Mouse (Mus musculus): ENCODE measurements around the gene Gpt2. TPM values are rescaled to one million over a fixed set of nuclear protein-coding genes. Genes with fewer than 3 reads are reported as not detected.

The Gpt2 gene
- total RNA-seq, 2 experiments from 2014 or later, result 36.6 to 50.0 TPM

DNA sequence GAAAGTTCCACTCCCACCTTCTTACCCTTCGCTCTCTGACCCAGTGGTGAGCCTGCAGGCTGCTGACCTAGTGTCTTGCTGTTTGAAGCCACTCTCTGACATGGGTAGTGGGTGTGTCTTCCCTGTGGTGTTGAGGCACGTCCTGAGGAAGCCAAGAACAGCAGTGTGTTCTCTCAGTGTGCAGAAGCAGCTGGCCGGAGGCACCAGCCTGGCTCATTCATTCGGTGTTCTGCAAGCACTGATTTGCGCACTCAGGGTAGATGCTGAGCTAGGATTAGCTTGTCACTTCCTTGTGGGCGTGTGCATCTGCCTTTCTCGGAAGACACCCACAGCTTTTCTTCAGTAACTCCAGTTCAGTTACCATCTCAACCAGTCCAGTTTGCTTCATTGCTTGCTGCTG lies 23.0 kb downstream of the Gpt2 start:
- DNase-seq (ENCODE audit: extremely low spot score in 1 of 2, low spot score in 2 of 2), result peak; percentile 64 to 69
- intact Hi-C loops (cut with DNase I), result no loop called here

DNA sequence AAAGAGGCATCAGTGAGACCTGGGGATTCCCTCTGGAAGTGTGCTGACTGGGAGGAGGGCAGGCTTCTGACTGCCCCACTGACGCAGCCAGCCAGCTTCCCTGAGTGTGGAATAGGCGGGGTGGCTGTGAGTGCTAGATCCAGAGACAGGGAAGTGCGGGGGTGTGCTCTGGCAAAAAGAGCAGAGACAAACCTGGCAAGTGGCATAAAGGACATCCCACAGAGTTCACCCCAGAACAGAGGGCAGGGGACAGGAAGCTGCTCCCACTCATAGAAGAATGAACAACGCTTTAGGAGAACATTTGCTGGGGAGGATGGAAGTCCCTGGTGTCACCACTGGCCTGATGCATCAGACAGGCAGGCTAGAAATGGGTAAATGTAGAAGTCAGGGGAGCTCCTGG lies 25.0 kb downstream of the Gpt2 start:
- intact Hi-C loops (cut with DNase I), result no loop called here
- no peak for DNase-seq (ENCODE audit: extremely low spot score in 1 of 2, low spot score in 2 of 2)

DNA sequence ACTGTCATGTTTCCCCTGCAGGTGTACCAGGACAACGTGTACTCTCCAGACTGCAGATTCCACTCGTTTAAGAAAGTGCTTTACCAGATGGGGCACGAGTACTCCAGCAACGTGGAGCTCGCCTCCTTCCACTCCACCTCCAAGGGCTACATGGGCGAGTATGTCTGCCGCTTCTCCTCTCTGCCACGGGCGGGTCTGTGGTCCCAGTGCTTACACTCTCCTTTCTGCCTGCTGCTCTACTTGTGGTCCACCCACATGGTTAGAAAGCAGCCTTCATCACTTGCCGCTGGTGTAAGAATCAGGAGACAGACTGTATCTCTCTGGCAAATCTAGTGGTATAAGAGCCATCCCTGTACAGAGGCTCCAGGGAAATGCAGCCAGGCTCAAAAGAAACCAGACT lies 25.6 kb downstream of the Gpt2 start:
- intact Hi-C loops (cut with DNase I), result no loop called here
- DNase-seq (ENCODE audit: extremely low spot score in 1 of 2, low spot score in 2 of 2), result no peak

DNA sequence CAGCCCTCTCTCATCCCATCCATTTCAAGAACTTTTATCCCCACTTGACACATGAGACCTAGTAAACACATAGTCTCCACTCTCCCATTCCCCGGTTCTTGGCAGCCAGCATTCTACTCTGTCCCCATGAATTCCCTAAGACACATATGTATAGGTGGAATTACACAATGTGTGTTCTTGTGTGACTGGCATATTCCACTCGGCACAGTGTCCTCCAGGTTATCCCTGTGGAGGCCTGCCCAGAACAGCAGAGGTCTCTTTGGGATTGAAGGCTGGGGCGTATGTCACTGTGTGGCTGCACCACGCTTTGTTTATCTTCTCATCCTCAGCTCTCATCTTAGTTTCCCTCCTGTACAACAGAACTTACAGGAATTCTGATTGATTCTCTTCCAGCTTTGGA lies 28.2 kb downstream of the Gpt2 start:
- DNase-seq (ENCODE audit: extremely low spot score in 1 of 2, low spot score in 2 of 2), result no peak
- intact Hi-C loops (cut with DNase I), result no loop called here

DNA sequence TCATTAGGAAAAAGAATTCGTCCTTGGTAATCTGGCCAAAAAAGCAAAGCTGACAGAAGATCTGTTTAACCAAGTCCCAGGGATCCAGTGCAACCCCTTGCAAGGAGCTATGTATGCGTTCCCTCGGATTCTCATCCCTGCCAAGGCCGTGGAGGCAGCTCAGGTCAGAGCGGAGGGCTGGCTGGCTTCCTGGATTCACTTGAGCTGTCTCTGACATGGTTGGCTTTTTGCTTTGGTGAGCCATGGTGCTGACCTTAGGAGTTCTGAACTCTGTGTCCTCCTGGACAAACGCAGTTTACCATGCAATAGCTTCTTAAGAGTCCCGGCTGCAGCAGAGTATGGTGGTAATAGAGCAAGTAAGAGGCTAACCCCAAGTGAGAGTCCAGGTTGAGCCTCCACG lies 29.0 kb downstream of the Gpt2 start:
- no peak for DNase-seq (ENCODE audit: extremely low spot score in 1 of 2, low spot score in 2 of 2)
- intact Hi-C loops (cut with DNase I), result no loop called here

DNA sequence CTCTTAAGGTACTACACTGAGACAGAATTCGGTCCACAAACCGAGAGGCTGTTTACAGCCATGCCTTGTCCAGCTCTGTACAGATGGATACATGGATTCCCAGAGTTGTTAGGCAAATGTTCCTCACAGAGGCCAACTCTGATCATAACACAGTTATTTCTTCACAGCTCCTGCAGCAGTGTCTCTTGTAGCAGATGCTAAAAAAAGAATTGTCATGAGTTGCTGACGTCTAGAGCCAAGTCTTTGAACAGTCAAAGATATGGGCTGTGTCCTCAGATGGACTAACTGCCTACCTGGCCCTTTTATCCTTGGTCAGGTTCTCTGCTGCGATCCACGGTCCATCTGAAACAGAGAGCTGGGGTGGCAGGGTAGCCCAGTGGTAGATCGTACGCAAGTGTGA lies 31.7 kb downstream of the Gpt2 start:
- intact Hi-C loops (cut with DNase I), result no loop called here
- no peak for DNase-seq (ENCODE audit: extremely low spot score in 1 of 2, low spot score in 2 of 2)

DNA sequence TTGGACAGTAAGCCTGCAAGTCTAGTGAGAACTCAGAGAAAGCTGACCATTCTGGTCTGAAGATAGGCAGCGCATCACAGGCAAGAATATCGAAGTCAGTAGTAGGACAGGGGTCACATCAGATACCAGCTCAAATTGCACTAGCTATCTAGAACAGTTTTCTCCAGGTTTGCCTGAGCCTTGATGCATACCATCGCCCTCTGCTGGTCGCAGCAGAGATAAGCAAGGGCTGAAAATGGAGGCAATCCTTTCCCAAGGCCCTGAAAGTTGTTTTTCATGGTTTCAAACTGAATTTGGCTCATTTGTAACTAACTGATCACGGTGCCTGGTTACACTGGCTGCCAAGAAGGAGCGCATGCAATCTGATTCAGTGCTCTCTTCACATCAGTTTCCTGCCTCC lies 33.7 kb downstream of the Gpt2 start:
- intact Hi-C loops (cut with DNase I), result loop anchor here (2.0 kb wide), 1 partner anchor 69 kb away; no protein-coding TSS in a partner anchor
- peak; percentile 63 for DNase-seq (ENCODE audit: extremely low spot score in 1 of 2, low spot score in 2 of 2)

DNA sequence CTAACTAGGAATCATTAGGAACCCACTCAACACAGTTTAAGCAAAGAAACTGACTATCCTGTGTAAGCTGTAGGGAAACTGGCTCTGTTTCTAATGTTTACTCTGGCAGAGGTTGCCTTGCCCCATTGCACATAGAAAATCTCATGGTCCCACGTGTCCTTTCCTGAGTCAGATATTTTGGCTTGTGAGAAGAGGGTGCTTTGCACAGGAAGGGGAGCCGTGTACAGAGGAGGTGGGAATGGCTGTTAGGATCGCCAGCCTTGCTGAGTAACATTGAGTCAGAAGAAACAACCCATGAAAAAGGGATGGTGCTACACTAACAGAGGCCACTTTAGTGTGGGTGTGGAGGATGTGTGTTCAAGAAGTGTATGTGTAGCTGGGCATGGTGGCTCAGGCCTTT lies 36.6 kb downstream of the Gpt2 start:
- DNase-seq (ENCODE audit: extremely low spot score in 1 of 2, low spot score in 2 of 2), result no peak
- intact Hi-C loops (cut with DNase I), result no loop called here

DNA sequence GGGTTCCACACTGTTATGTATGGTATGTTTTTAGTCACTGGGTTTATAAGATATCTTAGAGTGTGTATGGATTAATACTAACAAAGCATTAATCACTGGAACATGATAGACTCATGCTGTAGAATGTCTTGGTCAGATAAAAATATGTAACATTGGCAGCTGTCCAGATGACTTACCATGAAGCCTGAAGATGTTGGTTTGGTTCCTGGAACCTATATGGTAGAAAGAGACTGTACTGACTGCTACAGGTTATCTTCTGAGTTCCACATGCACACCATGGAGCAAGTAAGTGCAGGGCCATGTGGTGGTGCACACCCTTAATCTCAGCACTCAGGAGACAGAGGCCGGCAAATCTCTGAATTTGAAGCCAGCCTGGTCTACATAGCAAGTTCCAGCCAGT lies 38.3 kb downstream of the Gpt2 start:
- no peak for DNase-seq (ENCODE audit: extremely low spot score in 1 of 2, low spot score in 2 of 2)
- intact Hi-C loops (cut with DNase I), result no loop called here

DNA sequence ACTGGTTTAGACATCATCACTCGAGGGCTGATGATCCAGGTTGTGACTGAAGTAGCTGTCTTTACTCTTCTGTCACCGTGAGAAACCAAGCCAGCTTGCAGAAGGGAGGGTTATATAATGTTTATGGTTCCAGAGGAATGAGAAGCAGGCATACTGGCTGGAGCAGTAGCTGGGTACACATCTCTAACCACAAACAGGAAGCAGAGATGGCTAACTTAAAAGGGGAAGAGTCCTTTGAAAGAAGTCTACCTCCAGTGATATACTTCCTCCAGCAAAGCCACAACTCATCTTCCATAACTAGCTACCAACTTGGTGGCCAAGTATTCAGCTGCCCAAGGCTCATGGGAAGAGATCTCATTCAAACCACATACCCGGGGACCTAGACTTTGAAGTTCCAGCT lies 39.1 kb downstream of the Gpt2 start:
- DNase-seq (ENCODE audit: extremely low spot score in 1 of 2, low spot score in 2 of 2), result no peak
- intact Hi-C loops (cut with DNase I), result no loop called here

DNA sequence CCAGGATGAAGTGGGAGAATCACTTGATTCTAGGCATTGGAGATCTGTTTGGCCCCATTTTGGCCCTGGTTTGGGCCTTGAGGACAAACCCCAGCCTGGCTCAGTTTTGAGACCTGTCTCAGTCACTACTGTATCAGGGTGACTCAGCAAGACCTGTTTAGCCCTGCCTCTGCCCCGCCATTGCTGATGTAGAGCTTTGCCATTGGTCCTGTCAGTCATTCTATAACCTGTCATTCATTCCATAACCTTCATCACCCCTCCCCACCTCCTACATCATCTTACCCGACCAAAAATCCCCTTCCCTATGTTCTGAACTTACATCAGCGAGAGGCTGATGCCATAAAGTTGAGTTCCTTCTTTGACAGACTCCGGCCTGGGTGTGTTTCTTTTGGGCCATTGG lies 40.5 kb downstream of the Gpt2 start:
- intact Hi-C loops (cut with DNase I), result no loop called here
- DNase-seq (ENCODE audit: extremely low spot score in 1 of 2, low spot score in 2 of 2), result no peak

DNA sequence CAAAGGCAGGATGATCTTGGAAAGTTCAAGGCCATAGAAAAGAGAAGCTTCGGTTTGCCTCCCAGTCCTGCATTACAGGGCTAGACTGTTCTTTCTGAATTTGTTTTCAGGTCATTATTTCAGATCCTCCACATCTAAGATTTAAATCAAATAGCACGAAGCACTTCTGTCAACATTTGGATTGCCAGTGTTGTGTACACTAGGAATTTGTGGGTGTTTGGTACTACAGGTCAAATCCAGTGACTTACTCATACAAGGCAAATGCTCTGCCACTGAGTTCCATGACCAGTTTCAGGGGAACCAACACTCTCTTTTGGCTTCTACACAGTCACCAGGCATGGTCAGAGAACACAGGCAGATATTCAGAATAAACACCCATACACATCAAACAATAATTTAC lies 41.1 kb downstream of the Gpt2 start:
- intact Hi-C loops (cut with DNase I), result no loop called here
- no peak for DNase-seq (ENCODE audit: extremely low spot score in 1 of 2, low spot score in 2 of 2)

DNA sequence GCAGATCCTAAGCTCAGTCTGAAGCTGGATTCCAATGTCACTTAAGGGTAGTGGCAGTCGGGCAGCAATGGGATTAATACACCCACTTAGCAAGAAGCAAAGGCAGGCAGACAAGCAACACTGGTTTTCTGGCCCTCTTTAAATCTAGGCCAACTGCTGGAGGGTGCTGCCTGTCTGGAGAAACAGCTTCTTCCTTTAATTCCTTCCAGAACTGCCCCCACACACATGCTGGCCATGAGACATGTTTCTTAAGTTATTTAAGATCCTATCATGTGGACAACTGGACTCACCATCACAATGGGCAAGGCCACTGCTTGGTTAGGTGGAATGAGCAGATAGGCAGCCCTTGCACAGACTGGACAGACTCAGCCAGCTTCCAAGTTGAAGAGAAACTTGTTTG lies 41.8 kb downstream of the Gpt2 start:
- DNase-seq (ENCODE audit: extremely low spot score in 1 of 2, low spot score in 2 of 2), result no peak
- intact Hi-C loops (cut with DNase I), result no loop called here

DNA sequence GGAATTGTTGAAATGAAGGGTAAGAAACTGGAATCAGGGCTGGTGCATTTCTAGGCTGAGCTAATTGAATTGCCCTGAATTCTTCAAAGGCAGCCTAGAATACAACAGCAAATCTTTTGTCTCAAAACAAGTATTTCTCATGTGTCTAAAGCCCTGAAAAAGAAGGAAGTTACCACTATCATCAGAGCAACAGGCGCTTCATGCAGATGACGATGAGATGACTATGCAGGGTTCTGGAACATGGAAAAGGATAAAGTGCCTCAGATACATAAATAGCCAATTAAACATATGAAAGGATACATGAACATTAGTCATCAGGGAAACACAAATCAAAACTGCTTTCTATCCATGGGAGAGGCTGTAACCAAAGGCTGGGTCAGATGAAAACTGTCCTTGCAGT lies 44.0 kb downstream of the Gpt2 start:
- DNase-seq (ENCODE audit: extremely low spot score in 1 of 2, low spot score in 2 of 2), result no peak
- intact Hi-C loops (cut with DNase I), result no loop called here

DNA sequence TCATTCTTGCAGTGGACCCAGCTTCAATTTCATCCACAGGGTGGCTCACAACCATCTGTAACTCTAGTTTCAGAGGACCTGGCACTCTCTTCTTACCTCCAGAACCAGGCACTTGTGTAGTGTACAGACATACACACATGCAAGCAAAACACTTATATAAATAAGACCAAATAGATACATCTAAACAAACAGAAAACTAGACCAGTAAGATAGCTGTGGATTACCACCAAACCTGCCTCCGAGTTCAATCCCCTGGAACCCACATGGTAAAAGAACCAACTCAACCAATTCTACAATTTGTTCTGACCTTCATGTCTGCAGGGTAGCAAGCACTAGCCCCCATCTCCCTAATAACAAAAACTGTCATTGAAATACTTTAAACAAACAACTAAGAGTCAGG lies 59.6 kb downstream of the Gpt2 start:
- intact Hi-C loops (cut with DNase I), result loop anchor here (10.0 kb wide), 1 partner anchor 113 kb away; no protein-coding TSS in a partner anchor

DNA sequence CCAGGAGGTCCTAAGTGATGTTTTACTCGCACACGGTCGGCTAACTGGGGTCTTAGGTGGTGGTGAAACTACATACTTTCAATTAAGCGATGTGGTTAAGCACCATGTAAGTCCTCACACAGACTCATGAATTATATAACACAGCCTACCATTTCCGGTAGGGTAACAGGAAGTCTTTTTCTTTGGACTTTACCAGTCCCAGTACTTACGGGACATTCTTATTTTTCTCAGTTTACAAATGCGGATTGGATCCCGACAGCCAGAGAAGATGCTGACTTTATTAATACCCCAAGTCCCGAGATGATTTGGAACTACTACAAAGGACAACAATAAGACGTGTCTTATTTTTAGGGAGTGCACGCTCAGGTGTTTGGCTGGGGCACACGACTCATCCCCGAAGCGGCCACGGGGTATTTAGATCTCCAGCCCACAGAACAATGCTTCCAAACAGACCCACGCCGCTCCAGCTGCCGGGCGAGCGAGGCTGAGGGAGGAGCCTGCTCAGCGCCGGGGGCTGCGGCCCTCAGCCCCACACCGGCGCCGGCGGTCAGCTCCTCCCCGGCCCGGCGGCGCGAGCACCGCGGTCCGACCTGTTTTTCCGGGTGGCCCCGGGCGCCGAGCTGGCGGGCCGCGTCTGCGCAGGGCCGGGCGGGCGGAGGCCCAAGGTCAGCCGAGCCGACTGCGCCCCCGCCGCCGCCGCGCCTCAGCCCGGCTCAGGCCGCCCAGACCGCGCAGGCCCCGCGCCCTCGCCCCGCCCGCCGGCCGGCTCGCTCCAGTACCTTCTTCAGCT lies 62.2 kb downstream of the Gpt2 start:
- peak in 1 of 2 experiments; percentile 19 for DNase-seq (ENCODE audit: extremely low spot score in 1 of 2, low spot score in 2 of 2)
- intact Hi-C loops (cut with DNase I), result loop anchor here (10.0 kb wide), 1 partner anchor 110 kb away; no protein-coding TSS in a partner anchor

More for the DNA sequence above, 59.6 kb downstream of the Gpt2 start:
- no peak for DNase-seq (ENCODE audit: extremely low spot score in 1 of 2, low spot score in 2 of 2)

DNA sequence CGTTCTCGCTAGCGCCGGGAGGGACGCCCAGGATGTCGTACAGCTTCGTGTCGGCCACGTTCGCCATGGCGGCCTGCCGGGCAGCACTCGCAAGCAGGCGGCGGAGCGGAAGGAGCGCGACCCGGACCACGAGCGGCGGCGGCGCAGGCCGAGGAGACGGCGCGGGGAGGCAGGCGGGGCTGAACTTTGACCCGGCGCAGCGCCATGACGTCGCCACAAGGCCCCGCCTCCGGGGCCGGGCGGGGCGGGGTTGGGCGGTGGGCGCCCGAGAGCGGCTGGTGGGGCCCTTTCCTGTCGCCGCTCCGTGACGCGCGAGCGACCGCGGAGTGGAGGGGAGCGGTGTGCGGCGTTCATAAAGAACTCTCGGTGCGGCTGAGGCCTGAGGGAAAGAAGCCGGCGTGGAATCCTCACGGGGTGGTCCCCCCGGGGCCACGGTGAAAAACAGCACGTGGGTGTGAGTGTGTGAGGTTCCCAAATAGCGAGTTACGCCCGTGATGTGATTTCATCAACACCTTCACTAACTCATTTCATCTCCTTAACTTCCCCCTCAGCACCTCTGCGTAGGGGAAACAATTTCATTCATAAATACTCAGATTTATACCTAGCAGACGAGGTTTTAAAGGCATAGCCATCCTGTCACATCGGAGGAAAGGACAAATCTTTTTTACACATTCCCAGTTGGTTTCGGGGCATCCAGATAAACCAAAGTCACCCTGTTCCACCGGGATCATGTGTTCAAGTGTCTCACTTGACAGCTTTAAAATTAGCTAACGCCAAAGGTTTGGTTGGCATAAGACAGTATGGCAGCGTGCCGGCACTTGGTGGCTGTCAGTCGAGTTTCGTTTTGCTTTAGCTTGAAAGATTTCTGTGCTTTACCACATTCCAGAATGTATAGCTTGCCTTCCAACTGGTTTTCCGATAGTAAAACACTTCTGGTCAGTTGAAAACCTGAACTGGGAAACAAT lies 63.1 kb downstream of the Gpt2 start, which contains the start of gene Dnaja2:
Gene Dnaja2 (minus strand): TSS at position 164 of the 965 bp plus-strand sequence.
- intact Hi-C loops (cut with DNase I), result loop anchor here (10.0 kb wide), 1 partner anchor 109 kb away; no protein-coding TSS in a partner anchor

DNA sequence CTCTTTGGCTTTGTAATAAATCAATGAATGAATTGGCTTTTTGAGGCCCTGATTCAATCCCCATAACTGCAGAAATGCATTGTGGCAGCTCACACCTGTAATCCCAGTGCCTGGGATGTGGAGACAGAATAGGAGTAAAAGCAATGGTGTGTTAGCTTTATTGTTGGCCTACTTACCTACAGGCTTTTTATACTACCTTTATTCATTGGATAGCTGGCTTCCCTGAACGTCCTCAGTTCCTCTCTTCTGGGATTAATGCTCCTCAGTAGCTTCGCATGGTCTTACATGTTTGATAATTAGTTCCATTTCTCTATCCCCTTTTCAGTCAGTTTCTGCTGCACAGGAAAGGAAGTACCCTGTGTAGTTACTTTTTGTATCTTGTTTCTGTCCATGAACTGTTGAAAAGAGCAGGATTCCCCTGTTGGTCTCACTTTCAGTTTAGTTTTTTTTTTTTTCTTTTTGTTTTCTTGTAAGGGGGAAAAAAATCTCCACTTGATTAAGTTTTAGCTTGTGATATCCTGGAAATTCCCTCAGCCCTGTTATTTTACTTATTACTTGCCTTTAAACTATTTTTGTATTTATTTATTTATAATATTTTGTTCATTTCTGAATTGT lies 64.7 kb downstream of the Gpt2 start:
- no peak for DNase-seq (ENCODE audit: extremely low spot score in 1 of 2, low spot score in 2 of 2)
- intact Hi-C loops (cut with DNase I), result loop anchor here (10.0 kb wide), 1 partner anchor 108 kb away; no protein-coding TSS in a partner anchor

More for the DNA sequence above, 63.1 kb downstream of the Gpt2 start, which contains the start of gene Dnaja2:
- DNase-seq (ENCODE audit: extremely low spot score in 1 of 2, low spot score in 2 of 2), result peak; percentile 86 to 95

DNA sequence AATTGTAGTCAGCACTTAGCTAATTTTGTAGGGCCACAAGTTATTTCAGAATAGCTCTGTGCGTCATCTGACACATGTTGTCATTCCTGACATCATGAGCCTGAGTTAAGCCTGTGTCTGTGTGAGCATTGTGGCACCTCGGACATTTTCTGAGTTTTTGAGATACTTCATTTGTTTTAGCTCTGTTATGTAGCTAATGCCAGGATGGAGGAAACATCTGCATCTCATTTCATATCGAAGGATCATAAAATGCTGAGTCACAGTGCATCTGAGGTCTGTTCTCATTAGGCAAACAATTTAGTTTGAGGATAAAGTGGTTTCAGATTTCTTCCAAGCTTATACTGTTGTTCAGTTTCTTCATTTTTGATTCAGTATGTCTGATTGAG lies 65.2 kb downstream of the Gpt2 start:
- DNase-seq (ENCODE audit: extremely low spot score in 1 of 2, low spot score in 2 of 2), result no peak
- intact Hi-C loops (cut with DNase I), result loop anchor here (10.0 kb wide), 1 partner anchor 107 kb away; no protein-coding TSS in a partner anchor
